Mouse (Mus musculus) bone marrow macrophage, adult 2 months (primary cell): ENCODE measurements around the gene Tubal3. TPM values are rescaled to one million over a fixed set of nuclear protein-coding genes. Genes with fewer than 3 reads are reported as not detected.

ENCODE experiments used
- H3K27ac ChIP-seq: 2 replicates; pipeline ENCODE4 v1.5.1; 2012; ENCODE audit warnings: low read depth, low read length; ENCODE audit not compliant: insufficient read depth
- H3K4me1 ChIP-seq: 2 replicates; pipeline ENCODE4 v1.6.1; 2012; ENCODE audit warnings: low read length; ENCODE audit not compliant: control insufficient read depth, insufficient read depth
- H3K4me3 ChIP-seq: 2 replicates; pipeline ENCODE4 v1.5.1; 2012; ENCODE audit warnings: mild to moderate bottlenecking, low read length, moderate library complexity; ENCODE audit not compliant: insufficient read depth
- CTCF ChIP-seq: IDR thresholded peaks from 2 replicates; pipeline ENCODE4 v1.5.1; 2012; ENCODE audit warnings: low read depth, mild to moderate bottlenecking, low read length, moderate library complexity
- POLR2A ChIP-seq: IDR thresholded peaks from 2 replicates; pipeline ENCODE4 v1.6.1; 2012; ENCODE audit warnings: mild to moderate bottlenecking, low read depth, low read length, borderline replicate concordance
- polyA plus RNA-seq: library from polyadenylated mRNA; stranded (reverse); fragments of >200 nt; gene quantifications from 2 replicates; pipeline ENCODE4 v1.2.4, GENCODE M21; 2012; ENCODE audit not compliant: missing spikeins, insufficient read depth, insufficient read length

Tubal3 gene
- polyA plus RNA-seq, 1 experiment: not detected

DNA sequence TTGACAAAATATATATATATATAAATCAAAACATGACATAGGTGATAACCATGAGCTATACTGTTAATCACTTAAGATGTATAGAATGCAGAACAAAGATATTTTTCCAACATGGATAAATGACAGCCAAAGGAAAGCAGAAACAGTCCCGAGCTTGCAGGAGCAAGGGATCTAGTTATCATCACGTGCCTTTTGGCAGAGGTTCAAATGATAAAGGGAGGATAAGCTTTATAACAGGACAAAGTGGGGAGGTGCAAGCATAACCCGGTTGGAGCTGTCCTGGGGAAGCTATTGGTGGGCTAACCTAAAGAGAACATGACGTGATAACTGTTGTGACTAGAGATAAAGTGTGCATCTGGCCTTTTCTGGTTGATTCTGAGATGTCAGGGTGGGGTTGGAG, 4.6 kb upstream of the Tubal3 start:
- Histone ChIP-seq H3K4me3 (no peak overlapping the region), H3K27ac (no peak overlapping the region), H3K4me1 (peaks cover 8% of the 10 kb centered on the region)
- TF ChIP-seq POLR2A: no peak
- TF ChIP-seq CTCF: no peak

DNA sequence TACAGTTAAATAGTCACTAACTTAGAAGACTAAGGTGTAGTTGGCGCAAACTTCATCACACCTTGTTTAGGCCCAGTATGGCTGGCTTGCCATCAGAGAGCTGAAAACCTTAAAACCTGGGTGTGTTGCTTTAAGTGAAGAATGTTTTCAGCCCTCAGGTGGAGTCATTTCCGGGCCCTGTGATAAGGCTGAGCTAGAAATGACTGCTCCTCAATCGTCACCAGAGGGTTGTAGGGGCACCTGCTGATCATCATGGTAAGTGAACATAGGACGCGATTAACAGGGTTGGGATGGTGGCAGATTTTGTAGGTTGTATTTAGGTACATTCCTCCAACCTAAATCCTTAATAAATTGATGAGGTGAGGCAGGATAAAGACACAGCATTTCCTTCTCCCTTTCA, 6.4 kb downstream of the Tubal3 start:
- Histone ChIP-seq H3K4me3 (no peak overlapping the region), H3K4me1 (no peaks in the 10 kb centered on the region), H3K27ac (no peak overlapping the region)
- no peak for TF ChIP-seq CTCF
- no peak for TF ChIP-seq POLR2A

DNA sequence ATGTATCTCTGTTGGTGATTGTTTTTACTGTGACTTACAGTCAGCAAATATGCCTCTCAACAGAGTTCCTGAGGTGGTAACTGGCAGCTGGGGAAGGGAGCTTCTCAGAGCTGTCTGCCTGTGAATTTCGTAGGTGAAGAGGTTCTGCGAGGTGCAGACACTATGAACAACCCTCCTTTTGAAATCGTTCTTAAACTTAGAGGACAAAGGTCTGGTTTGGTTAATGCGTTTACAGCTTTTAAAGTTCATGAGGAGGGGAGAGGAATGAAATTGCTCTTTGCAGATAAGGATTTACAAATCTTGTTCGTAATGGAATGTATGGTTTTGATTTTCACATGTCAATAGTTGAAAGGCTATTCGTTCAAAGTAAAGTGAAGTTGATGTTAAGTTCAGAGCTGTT, 7.6 kb downstream of the Tubal3 start:
- no peak overlapping the region for H3K27ac ChIP-seq

DNA sequence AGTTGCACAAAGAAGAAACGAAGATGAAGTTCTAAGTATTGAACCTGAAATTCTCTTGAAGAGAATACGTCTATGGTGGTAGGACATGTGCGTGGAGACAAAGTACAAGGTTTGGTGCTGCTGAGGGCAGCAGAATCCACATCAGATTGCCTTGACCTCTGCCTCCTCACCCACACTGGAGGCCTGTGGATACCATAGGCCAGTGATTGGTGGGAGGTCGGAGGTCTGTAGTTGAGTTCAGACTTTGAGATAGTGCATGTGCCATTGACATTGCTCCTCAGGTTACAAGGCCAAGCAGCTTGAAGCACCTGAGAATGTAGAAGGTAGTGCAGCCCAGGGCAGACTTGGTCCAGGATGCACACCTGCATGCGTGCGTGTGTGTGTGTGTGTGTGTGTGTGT, 8.0 kb downstream of the Tubal3 start:
- Histone ChIP-seq H3K27ac (no peak overlapping the region), H3K4me1 (no peaks in the 10 kb centered on the region)
- no peak for TF ChIP-seq CTCF
- TF ChIP-seq POLR2A: no peak

More for the DNA sequence above, 7.6 kb downstream of the Tubal3 start:
- Histone ChIP-seq H3K4me3 (no peak overlapping the region), H3K4me1 (no peaks in the 10 kb centered on the region)
- no peak for TF ChIP-seq POLR2A
- TF ChIP-seq CTCF: no peak

DNA sequence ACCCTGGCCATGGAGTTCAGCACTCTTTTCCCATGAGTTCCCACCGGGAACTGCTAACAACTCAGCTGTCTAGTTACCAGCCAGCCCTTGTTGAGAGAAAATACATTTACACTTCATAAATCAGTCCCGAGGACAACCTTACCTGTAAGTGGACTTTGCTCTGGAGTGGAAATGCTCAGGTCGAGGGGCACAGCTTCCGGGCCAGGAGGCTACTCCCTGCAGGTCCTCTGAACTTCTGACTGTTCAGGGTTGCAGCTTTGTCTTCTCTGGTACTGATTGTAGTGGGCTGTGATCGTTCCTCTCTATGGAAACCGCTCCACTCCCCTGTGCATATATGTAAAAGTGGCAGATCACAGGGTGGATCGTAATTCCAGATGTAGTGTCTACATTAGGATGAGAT, 26.6 kb downstream of the Tubal3 start:
- Histone ChIP-seq H3K4me1 (no peaks in the 10 kb centered on the region), H3K27ac (no peak overlapping the region), H3K4me3 (no peak overlapping the region)
- no peak for TF ChIP-seq POLR2A
- no peak for TF ChIP-seq CTCF

More for the DNA sequence above, 8.0 kb downstream of the Tubal3 start:
- no peak overlapping the region for H3K4me3 ChIP-seq

DNA sequence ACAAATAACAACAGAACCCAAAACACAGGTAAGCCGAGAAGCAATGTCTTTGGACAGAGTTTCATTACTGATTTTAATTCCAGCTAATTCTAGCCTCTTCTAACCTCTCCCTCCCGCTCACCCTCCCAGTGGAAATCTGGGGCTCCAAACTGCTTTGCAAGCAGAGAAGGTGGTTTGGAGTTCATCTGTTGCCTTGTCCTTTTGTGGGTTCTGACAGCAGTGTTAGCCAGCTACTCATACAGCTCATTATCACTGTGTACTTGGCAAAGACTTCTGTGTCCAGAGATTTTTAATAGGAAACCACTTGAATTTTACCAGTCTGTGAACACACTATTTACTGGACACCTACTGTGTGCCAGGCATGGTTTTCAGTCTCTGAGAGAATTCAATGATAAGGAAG, 27.2 kb downstream of the Tubal3 start, which contains the start of gene Ucn3:
TSS of gene Ucn3 (minus strand) at position 101 of the 400 bp plus-strand sequence.
- TF ChIP-seq CTCF (no peak), POLR2A (no peak)
- Histone ChIP-seq H3K4me1 (no peaks in the 10 kb centered on the region), H3K4me3 (no peak within 1 kb of the TSS), H3K27ac (no peak within 1 kb of the TSS)

DNA sequence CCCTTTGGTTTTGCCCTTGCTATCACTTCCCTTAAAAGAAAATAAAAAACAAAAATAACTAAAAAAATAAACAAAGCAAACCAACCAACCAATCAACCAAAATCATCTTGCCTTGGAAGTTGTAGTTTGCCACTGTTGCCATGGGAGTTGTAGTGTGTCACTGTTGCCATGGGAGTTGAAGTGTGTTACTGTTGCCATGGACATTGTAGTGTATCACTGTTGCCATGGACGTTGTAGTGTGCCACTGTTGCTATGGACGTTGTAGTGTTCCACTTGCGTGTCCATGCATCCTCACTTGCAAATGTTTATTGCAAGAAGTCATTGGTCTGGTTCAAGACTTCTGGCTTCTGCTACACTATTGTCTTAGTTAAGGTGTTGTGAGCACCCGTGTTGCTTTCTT, 29.2 kb downstream of the Tubal3 start:
- no peaks in the 10 kb centered on the region for H3K4me1 ChIP-seq
- H3K4me3 ChIP-seq: no peak overlapping the region
- no peak for TF ChIP-seq POLR2A
- no peak for TF ChIP-seq CTCF
- H3K27ac ChIP-seq: no peak overlapping the region

DNA sequence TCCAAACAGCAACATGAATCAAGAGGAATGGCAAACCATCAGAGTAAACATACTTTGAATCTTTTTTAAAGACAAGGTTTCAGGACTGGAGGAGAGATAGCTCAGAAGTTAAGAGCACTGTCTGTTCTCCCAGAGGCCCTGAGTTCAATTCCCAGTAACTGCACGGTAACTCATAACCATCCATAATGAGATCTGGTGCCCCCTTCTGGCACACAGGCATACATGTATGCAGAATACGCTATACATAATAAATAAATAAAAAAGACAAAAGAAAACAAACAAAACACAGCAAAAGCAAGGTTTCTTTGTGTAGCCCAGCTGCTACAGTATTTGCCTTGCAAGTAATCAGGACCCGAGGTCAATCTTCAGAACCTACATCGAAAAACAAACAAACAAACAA, 31.4 kb downstream of the Tubal3 start:
- Histone ChIP-seq H3K4me1 (no peaks in the 10 kb centered on the region), H3K27ac (no peak overlapping the region), H3K4me3 (no peak overlapping the region)
- TF ChIP-seq CTCF: no peak
- TF ChIP-seq POLR2A: no peak

DNA sequence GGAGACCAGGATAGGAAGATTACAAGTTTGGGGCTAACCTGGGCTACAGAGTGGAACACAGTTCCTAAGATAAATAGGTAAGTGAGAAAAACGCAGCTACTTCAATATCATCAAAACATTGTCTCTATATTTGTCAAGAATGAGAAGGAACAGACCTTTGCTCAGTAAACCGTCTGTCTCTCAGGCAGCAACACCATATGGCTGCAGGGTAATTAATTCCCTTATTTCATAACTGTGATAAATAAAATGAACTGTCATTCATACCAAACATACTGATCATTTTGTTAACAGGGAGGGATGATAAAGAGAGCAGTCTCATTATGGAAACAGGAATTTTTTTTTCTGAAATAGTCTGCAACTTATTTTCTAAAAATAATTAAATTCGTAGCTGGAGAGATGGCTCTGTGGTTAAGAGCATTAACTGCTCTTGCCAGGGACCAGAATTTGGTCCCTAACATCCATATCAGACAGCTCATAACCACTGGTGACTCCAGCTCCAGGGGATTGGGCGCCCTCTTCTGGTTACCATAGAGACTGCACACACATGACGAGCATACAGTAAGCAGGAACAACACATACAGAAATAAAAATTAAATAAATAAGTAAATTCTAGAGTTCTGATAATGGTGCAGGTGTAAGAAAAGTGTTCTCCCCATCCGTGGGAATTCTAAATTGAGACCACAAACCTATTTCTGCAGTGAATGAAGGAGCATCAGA, 33.3 kb downstream of the Tubal3 start:
- TF ChIP-seq POLR2A (no peak), CTCF (no peak)
- Histone ChIP-seq H3K4me1 (no peaks in the 10 kb centered on the region), H3K27ac (no peak overlapping the region), H3K4me3 (no peak overlapping the region)

DNA sequence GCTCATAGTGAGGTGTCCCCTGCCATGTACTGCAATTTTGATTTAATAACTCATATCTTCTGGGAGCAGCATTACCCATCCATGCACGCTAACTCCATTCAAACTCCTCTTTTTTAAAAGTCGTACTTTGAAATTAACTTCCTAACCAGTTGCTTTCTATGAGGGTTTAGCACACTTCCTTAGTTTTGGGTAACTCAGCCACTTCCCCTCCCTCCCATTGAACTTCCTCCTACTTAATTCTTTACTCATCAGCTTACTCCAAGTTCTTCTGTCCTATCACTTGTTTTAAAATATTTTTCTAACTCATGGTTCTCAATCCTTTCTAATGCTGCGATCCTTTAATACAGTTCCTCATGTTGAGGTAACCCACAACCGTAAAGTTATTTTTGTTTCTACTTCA, 50.8 kb downstream of the Tubal3 start:
- no peak overlapping the region for H3K4me3 ChIP-seq
- no peak overlapping the region for H3K27ac ChIP-seq
- no peaks in the 10 kb centered on the region for H3K4me1 ChIP-seq
- TF ChIP-seq CTCF: no peak
- TF ChIP-seq POLR2A: no peak

Other genes with a start within 250 kb of the Tubal3 start
- gene Calml3, start 114.0 kb upstream of the Tubal3 start, polyA plus RNA-seq: not detected in 2 replicates
- gene Calm4, start 80.5 kb upstream of the Tubal3 start, polyA plus RNA-seq: not detected in 2 replicates
- gene Calm5, start 64.1 kb upstream of the Tubal3 start, polyA plus RNA-seq: not detected in 2 replicates
- gene Net1, start 54 bp upstream of the Tubal3 start, polyA plus RNA-seq: 5.8 and 6.3 TPM in 2 replicates
- gene Ucn3, start 27.1 kb downstream of the Tubal3 start, polyA plus RNA-seq: not detected in 2 replicates
- gene Akr1c14, start 130.7 kb downstream of the Tubal3 start, polyA plus RNA-seq: not detected in 2 replicates
- not detected in 2 replicates for gene Akr1c18, start 232.4 kb downstream of the Tubal3 start, polyA plus RNA-seq